Mouse (Mus musculus) R1 (cell line): Measurements from ENCODE around the gene Ifna2.

Experiments
- DNase-seq: peaks from one replicate; pipeline ENCODE4 v3.0.0-alpha.2; 2018; ENCODE audit warnings: low read depth, low spot score

Gene Ifna2

GRCm38 (mm10) chr4:88683812-88684211, at the start of gene Ifna2:
Ifna2 (minus strand) TSS chr4:88683912.
- DNase-seq: no peak

GRCm38 (mm10) chr4:88727324-88727723, 43.6 kb upstream of the Ifna2 start:
- DNase-seq: no peak

DNA sequence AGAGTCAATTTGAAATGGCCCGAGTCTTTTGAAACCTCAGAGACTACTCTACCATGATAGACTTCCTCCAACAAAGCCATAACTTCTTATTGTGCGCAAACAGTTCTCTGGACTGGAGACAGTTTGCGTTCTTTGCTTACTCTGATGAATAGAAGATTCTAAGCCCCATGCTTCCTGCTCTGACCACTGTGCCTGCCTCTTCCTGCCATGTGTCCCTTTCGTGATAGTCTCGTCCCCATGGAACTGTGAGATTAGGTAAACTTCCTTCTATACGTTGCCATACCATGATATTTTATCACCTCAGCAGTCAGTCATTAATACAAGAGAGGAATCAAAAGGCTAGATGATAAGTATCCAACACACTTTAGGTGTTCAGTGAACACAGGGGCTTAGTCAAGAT, 43.0 kb upstream of the Ifna2 start:
- no peak for DNase-seq

DNA sequence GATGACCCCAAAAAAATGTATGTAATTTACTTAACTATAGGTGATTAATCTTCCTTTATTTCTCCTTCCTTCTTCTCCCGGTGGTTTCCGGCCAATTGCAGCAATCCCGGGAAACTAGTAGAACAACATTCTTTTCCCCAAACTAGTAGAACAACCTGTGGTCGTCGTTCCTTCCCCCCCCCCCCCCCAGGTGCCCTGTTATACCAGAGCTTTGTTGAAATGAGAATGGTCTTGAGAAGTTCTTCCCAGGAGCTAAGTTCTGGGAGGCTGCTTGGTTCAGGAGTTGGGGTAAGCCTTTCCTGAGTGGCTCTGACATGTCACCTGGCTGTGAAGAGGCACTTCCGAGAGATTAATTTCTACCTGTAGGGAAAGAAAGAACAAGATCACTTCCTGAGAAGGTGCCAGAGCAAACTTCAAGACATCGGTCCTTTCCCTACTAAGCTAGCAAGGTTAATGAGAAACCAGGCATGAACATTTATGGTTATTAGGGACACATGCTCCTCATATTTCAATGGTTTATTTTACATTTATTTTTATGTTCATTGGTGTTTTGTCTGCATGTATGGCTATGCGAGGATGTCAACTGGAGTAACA, 39.9 kb upstream of the Ifna2 start:
- DNase-seq: no peak

- DNase-seq: peak; percentile 90
Observed at GRCm38 (mm10) chr4:88721791-88722721, 38.3 kb upstream of the Ifna2 start, which contains the start of the genes Gm26566 and Klhl9. Gm26566 (plus strand) TSS chr4:88721805. Klhl9 (minus strand) TSS chr4:88722465.

DNA sequence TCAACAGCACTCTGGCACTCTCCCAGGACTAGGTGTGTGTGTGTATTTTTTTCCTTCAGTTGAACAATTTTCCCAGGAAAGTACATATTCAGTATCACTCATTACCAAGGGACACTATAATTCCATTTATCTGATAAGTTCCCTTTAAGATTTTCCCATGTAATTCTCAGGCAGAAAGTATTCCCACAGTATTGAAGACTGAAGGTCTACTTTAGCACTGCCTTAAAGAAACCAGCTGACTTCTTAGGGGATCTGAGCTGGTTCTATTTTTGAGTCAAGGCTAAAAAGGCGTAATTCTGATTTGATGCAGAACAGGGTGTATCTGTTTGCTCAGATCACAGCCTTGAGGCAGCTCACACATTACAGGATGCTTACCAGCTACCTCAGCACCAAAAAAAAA, 35.0 kb upstream of the Ifna2 start:
- no peak for DNase-seq

DNA sequence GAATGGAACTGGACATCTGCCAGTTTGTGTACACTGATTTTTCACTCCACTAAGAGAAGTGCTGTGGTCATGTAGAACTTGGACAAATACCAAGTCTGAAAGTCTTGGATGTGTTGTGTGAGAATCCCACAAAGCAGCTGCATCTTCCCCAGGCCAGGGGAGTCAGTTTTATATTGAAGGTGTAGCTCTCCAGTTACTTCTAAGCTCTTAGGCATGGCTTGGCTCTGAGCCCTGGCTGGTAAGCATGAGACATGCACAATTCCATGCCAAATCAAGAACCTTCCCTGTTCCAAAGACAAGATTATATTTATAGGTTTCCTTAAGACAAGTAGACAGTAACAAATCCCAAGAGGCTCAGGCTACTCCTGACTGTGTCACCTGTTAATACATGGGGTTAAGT, 31.3 kb upstream of the Ifna2 start:
- no peak for DNase-seq

- no peak for DNase-seq
Observed at GRCm38 (mm10) chr4:88714281-88714680, 30.6 kb upstream of the Ifna2 start.

DNA sequence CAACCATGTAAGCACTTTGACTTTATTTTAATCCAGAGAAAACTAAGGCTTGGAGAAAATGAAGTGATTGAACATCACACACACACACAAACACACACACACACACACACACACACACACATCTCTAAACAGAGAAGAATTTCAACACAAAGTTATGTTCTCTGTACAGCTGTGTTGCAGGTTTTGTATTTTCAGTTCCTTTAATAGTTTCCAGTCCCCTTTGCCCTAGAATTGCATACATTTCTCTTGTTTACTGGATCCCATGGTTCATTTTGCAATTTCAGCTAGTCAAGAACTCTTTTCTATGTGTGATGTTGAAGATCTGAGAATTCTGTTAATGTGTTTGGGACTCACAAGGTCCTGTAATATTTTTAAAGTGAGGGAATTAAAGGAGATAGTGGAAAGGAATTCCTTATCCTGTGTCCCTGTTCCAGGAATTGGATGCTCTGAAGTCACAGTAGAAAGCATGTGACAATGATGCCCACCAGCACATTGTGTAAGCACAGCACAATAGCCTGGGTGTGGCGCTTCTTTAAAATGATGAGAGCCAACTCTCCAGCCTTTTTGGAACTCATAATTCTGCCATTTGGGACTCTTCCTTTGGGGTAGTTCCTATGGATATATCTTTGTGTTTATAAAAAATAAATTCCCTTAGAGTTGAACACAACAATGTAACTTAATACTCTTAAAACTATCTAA, 23.6 kb upstream of the Ifna2 start:
- no peak for DNase-seq

DNA sequence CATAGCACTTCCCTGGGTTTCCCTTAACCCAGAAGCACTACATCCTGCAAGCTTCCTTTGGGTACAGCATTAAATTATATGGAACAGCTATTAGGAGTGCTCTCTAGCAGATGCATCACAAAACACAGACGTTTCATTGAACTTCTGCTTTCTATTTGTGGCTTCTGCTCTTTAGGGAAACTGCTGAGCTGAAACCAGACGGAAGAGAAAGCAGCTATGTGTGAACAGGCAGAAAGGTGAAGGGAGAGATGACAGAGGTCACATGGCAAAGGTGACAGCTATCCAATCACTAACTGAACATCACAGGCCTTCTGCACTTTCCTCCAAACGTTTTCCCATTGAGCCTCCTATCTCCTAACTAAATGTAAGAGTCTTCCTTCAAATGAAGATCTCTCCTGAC, 22.2 kb upstream of the Ifna2 start:
- no peak for DNase-seq

GRCm38 (mm10) chr4:88699301-88699700, 15.6 kb upstream of the Ifna2 start:
- DNase-seq: no peak

GRCm38 (mm10) chr4:88698781-88699180, 15.1 kb upstream of the Ifna2 start:
- DNase-seq: no peak

DNA sequence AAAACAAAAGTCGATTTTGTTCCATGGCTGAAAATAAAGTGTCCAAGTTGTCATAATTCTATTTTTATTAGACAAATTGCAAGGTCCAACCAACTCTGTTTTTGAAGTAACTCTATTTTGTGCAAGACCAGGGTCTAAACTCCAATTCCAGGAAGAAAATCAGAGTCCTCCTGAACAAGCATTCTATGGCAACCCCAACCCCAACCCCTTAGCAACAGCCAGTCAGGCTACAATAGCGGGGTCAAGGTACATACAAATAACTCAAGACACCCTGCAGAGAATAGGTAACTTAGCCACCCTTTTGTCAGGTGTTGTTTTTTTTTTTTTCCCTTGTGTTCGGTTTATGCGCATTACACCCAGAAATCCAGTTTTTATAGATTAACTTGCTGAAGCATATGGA, 14.0 kb upstream of the Ifna2 start:
- DNase-seq: no peak

GRCm38 (mm10) chr4:88697108-88697507, 13.4 kb upstream of the Ifna2 start:
- DNase-seq: no peak

DNA sequence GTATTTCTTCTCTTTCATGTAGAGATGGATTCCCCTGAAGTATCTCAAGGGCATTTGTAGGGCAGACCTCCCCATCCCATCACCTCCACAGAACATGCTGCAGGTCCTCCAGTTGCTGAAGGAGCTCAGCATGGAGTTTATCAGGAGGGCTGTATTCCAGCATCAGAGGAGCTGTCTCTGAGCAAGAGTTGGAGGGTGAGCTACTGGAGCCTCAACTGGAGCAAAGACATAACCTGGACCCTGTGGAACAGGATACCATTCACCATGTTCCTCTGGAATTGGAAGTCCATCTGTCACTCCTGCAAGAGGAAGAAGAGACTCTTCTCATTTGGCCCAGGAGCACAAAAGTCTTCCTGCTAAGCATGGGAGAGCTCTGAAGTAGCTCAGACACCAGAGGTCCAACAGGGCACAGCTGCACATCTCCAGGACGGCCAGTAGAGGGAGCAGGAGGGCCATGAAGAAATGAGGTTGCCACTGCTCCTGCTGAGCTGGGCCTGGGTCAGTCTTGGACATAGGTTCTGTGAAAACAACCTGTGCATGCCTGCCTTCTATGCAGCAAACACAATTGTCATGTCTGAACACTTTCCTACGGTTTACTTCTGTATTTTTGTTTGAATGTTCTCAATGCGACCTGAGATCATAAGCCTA, 12.6 kb upstream of the Ifna2 start:
- peak; percentile 65 for DNase-seq

DNA sequence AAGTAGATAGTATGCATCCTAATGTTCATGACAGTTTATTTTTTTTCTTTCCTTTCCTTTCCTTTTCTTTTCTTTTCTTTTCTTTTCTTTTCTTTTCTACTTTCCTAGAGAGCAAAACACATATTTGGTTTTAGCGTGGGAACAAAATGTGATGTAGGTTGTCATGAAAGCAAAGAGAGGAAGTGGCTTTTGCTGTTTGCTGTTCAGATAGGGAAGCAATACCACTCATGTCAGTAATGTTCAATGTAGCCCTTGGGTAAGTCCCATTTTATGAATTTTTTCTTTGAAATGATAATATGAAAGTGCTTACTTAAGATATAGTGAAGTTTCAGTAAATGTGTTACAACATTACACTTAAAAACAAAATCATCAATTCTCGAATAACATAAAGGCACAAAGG, 9.7 kb upstream of the Ifna2 start:
- DNase-seq: no peak

- no peak for DNase-seq
Observed at GRCm38 (mm10) chr4:88692537-88692936, 8.8 kb upstream of the Ifna2 start.

GRCm38 (mm10) chr4:88691259-88691658, 7.5 kb upstream of the Ifna2 start, which contains the start of gene Ifnab:
Ifnab (minus strand) TSS chr4:88691359.
- DNase-seq: no peak

DNA sequence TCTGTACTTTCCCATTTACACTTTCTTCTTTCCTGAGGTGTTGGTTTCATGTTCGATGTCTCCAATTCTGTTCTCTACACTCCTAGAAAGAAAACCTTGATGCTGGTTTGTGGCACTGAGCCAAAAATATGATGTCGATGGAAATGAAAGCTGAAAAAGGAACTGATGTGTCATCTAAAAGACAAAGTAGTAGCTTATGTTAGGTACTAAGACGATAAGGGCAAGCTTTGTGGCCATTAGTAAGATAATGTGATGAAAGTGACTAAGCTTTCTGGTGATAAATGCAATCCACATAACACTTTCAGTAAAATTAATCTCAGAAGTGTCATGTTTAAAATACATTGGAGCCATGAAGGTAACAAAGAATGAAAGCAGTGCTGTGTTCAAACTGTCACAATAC, 2.4 kb downstream of the Ifna2 start:
- DNase-seq: no peak

- peak; percentile 21 for DNase-seq
Observed at GRCm38 (mm10) chr4:88680362-88680761, 3.4 kb downstream of the Ifna2 start.

DNA sequence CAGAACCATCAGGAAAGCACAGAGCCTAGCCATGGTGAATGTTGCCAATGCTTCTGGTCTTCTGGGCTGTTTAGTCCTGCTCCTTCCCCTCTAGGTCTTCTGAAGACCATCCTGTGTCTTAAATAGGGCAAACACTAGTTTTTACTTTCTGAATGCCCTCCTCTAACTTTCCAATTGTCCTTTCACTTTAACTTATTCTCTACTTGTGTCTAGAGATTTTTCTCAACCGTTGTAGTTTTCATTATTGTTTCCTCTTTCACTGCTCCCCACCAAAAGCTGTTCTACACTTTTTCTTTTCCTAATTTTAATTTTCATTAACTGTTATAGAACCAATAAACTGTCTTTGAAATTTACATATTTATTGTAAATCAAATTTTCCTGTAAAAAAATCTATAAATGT, 6.9 kb downstream of the Ifna2 start, which contains the start of gene Ifna16:
Ifna16 (minus strand) TSS at position 101 of the 400 bp plus-strand sequence.
- DNase-seq: no peak

DNA sequence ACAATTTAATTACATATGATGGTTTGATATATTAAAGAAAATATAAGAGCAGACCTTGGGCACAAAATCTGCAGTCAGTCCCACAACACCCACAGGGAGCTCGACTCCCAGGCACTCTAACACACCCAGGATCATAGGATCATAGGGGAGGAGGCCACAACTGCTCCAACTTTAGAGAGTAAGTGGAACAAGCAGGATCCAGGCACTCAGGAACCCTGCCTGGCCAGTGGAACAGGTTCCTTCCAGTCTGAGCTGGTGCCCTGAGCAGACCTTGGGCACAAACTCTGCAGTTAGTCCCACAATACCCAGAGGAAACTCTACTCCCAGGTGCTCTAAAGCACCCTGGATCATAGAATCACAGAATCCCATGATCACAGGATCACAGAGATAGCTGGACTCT, 28.3 kb downstream of the Ifna2 start:
- DNase-seq: no peak
